Mouse (Mus musculus): ENCODE results near the gene Cilp2. TPM values are rescaled to one million over a fixed set of nuclear protein-coding genes. Genes with fewer than 3 reads are reported as not detected.
A peak's percentile ranks its signal among the peaks of the same experiment; 100 is the strongest.

Gene Cilp2
- polyA plus RNA-seq (2015; fragmentation: Nextera tagmentation; extraction: Ambion mirVana), result 4.9 and 5.0 TPM in 2 replicates

DNA sequence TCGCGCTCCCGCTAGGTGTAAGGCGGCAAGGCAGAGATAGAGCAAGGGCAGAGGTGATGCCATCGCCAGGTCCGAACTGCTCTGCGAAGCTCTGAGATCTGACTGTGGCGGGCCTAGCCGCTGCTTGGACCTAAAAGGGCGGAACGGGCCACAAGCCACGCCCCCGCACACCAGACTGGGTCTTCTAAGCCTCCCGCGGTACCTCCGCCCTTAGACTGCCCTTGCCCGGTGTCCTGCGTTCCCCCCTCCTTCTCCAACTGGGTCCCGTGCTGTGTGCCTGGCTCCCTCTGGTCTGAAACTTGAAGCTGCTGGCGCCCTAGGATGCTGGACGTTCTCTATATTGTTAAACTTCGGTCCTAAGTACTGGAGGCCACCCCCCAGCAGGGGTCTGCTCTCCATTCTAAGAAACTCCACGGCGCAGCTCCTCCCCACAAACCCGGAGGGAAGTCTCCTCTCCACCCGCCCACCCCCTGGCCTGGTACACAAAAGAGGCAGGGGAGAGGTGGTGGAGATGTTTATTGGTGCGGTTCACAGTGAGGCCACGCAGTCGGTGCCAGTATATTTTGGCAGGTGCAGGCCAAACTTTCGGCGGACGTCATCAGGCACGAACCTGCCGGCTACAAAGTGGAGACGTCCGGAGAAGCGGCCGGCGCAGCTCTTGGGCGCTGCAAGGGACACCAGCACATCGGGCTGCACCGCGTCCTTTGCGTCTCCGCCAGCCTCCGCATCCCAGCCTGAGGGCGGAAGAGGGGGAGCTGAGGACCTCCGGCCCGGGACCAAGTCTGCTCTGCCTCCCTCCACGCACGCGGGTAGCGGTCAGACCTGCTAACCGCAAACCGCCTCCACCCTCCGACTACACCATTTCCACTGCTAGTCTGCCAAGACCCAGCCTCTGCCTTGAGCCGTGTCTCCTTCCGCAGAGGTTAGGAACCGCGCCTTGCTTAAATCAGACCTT, at the start of gene Cilp2:
TSS of gene Cilp2 (minus strand) at position 399 of the 955 bp plus-strand sequence.
- Histone ChIP-seq H3K36me3 (ENCODE audit: control insufficient read depth, insufficient read depth) (no peaks in the 10 kb centered on the region), H3K27ac (ENCODE audit: low read length) (no peak within 1 kb of the TSS), H3K4me2 (ENCODE audit: low read length) (peak within 1 kb of the TSS; percentile 47), H3K4me3 (replicated peaks; ENCODE audit: low read length) (peak within 1 kb of the TSS; percentile 25), H3K4me1 (replicated peaks; ENCODE audit: control insufficient read depth, insufficient read depth, low read length) (peaks cover 42% of the 10 kb centered on the region), H3K27me3 (replicated peaks; ENCODE audit: control insufficient read depth, insufficient read depth, low read length) (peaks cover 72% of the 10 kb centered on the region), H3K9me3 (ENCODE audit: control insufficient read depth, low read length) (no peaks in the 10 kb centered on the region), H3K9ac (replicated peaks; ENCODE audit: low read depth, low read length) (no peak within 1 kb of the TSS; the same call in 1 of the 2 replicates)
- WGBS, result under 1% methylated on average over 59 of the region's 60 CpGs
- no peak for ATAC-seq

DNA sequence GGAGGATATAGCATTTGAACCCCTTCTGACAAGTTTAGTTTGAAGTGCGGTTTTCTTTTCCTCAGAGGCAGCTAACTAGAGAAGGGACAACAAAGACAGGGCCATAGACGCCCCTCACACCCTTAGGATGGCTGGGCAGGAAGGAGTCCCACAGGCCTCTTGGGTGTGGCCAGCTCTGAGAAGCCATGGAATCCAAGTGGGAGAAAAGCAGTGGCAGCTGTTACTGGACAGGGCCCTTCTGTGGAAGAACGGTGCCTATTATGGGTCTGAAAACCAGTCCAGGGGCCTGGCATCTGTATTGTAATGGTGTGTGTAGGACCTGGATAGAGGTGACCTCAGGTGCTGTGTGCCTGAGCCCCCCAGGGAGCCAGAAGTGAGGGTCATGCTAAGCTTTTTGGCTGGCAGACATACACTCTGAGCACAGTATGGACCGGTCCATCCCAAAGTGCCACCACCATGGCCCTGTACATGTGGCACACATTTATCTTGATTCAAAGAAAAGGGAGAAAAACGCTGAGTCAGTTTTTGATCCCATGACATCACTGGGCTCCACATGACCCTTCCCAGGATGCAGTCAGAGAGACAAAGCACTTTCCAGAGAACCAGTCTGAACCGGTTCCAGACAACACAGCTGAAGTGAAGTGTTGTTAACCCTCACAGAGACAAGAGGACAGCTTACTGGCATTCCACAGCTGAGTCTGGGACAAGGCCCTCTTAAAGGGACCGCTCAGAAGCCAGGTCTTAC, 48.7 kb upstream of the Cilp2 start:
- 54% methylated on average over 7 of the region's 7 CpGs for WGBS
- peak; percentile 38; the same call in 1 of the 2 replicates for ATAC-seq

GRCm38 (mm10) chr8:69935431-69935830, 47.9 kb upstream of the Cilp2 start:
- 89% methylated on average over 3 of the region's 3 CpGs for WGBS
- Histone ChIP-seq H3K9ac (replicated peaks; ENCODE audit: low read depth, low read length) (no peak overlapping the region), H3K36me3 (ENCODE audit: control insufficient read depth, insufficient read depth) (no peaks in the 10 kb centered on the region), H3K27ac (ENCODE audit: low read length) (no peak overlapping the region), H3K4me3 (replicated peaks; ENCODE audit: low read length) (no peak overlapping the region), H3K9me3 (ENCODE audit: control insufficient read depth, low read length) (no peaks in the 10 kb centered on the region), H3K4me1 (replicated peaks; ENCODE audit: control insufficient read depth, insufficient read depth, low read length) (no peaks in the 10 kb centered on the region), H3K27me3 (replicated peaks; ENCODE audit: control insufficient read depth, insufficient read depth, low read length) (no peaks in the 10 kb centered on the region), H3K4me2 (ENCODE audit: low read length) (no peak overlapping the region)
- no peak for ATAC-seq

More for the DNA sequence above, 48.7 kb upstream of the Cilp2 start:
- Histone ChIP-seq H3K4me2 (ENCODE audit: low read length) (no peak overlapping the region), H3K4me1 (replicated peaks; ENCODE audit: control insufficient read depth, insufficient read depth, low read length) (no peaks in the 10 kb centered on the region), H3K9me3 (ENCODE audit: control insufficient read depth, low read length) (no peaks in the 10 kb centered on the region), H3K27ac (ENCODE audit: low read length) (no peak overlapping the region; the same call in 1 of the 2 replicates), H3K27me3 (replicated peaks; ENCODE audit: control insufficient read depth, insufficient read depth, low read length) (no peaks in the 10 kb centered on the region), H3K36me3 (ENCODE audit: control insufficient read depth, insufficient read depth) (no peaks in the 10 kb centered on the region), H3K9ac (replicated peaks; ENCODE audit: low read depth, low read length) (no peak overlapping the region), H3K4me3 (replicated peaks; ENCODE audit: low read length) (no peak overlapping the region)

GRCm38 (mm10) chr8:69934582-69934981, 47.1 kb upstream of the Cilp2 start:
- H3K36me3 ChIP-seq (ENCODE audit: control insufficient read depth, insufficient read depth), result no peaks in the 10 kb centered on the region
- H3K4me1 ChIP-seq (replicated peaks; ENCODE audit: control insufficient read depth, insufficient read depth, low read length), result no peaks in the 10 kb centered on the region
- H3K27me3 ChIP-seq (replicated peaks; ENCODE audit: control insufficient read depth, insufficient read depth, low read length), result no peaks in the 10 kb centered on the region
- no peak overlapping the region for H3K4me2 ChIP-seq (ENCODE audit: low read length)
- H3K4me3 ChIP-seq (replicated peaks; ENCODE audit: low read length), result no peak overlapping the region
- WGBS, result 94% methylated on average over 5 of the region's 5 CpGs
- no peak overlapping the region for H3K27ac ChIP-seq (ENCODE audit: low read length)
- H3K9ac ChIP-seq (replicated peaks; ENCODE audit: low read depth, low read length), result no peak overlapping the region
- no peaks in the 10 kb centered on the region for H3K9me3 ChIP-seq (ENCODE audit: control insufficient read depth, low read length)
- ATAC-seq, result no peak

GRCm38 (mm10) chr8:69933811-69934210, 46.3 kb upstream of the Cilp2 start:
- Histone ChIP-seq H3K4me3 (replicated peaks; ENCODE audit: low read length) (no peak overlapping the region), H3K27ac (ENCODE audit: low read length) (no peak overlapping the region), H3K4me2 (ENCODE audit: low read length) (no peak overlapping the region), H3K36me3 (ENCODE audit: control insufficient read depth, insufficient read depth) (no peaks in the 10 kb centered on the region), H3K9ac (replicated peaks; ENCODE audit: low read depth, low read length) (no peak overlapping the region), H3K27me3 (replicated peaks; ENCODE audit: control insufficient read depth, insufficient read depth, low read length) (no peaks in the 10 kb centered on the region), H3K9me3 (ENCODE audit: control insufficient read depth, low read length) (no peaks in the 10 kb centered on the region), H3K4me1 (replicated peaks; ENCODE audit: control insufficient read depth, insufficient read depth, low read length) (no peaks in the 10 kb centered on the region)
- no peak for ATAC-seq
- WGBS, result 89% methylated on average over 2 of the region's 2 CpGs

DNA sequence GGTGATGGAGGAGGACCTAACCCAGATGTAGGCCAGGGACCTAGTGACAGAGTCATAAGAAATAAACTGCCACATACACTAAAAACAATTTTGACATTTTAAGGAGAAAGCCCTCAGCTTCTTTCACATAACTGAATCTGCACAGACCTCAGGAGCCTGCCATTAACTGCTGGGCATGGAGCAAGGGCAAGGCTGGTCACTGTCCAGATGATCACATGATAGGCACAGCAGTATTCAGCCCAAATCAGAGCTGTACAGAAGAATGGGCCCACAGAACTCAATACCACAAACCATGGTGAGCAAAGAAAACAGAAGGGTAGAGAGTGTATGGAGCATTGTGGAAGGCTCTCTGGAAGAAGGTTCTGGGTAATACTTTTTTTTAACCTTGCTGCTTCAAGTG, 39.4 kb upstream of the Cilp2 start:
- Histone ChIP-seq H3K4me1 (replicated peaks; ENCODE audit: control insufficient read depth, insufficient read depth, low read length) (no peaks in the 10 kb centered on the region), H3K36me3 (ENCODE audit: control insufficient read depth, insufficient read depth) (no peaks in the 10 kb centered on the region), H3K9me3 (ENCODE audit: control insufficient read depth, low read length) (no peaks in the 10 kb centered on the region), H3K4me2 (ENCODE audit: low read length) (no peak overlapping the region), H3K9ac (replicated peaks; ENCODE audit: low read depth, low read length) (no peak overlapping the region), H3K4me3 (replicated peaks; ENCODE audit: low read length) (no peak overlapping the region), H3K27ac (ENCODE audit: low read length) (no peak overlapping the region), H3K27me3 (replicated peaks; ENCODE audit: control insufficient read depth, insufficient read depth, low read length) (no peaks in the 10 kb centered on the region)
- ATAC-seq, result no peak

DNA sequence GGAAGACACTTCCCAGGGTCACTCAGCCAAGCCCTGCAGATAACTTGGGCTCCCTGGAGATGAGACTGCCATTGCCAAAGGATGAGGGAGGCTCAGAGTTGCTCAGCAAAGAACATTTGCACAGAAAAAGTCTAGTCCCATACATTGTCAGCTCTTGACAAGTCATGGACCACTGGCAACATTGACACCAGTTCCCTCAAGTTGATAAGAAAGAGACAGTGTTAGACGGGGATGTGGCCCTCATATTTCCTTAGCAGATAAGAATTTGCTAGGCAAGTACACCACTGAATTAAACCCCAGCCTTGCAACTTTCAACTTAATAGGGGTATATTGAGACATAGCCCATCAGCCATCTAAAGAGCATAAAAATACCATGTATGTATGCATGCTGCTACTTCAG, 36.5 kb upstream of the Cilp2 start:
- Histone ChIP-seq H3K36me3 (ENCODE audit: control insufficient read depth, insufficient read depth) (no peaks in the 10 kb centered on the region), H3K9me3 (ENCODE audit: control insufficient read depth, low read length) (no peaks in the 10 kb centered on the region), H3K27me3 (replicated peaks; ENCODE audit: control insufficient read depth, insufficient read depth, low read length) (no peaks in the 10 kb centered on the region), H3K27ac (ENCODE audit: low read length) (no peak overlapping the region), H3K4me2 (ENCODE audit: low read length) (no peak overlapping the region), H3K4me1 (replicated peaks; ENCODE audit: control insufficient read depth, insufficient read depth, low read length) (peaks cover 10% of the 10 kb centered on the region), H3K4me3 (replicated peaks; ENCODE audit: low read length) (no peak overlapping the region), H3K9ac (replicated peaks; ENCODE audit: low read depth, low read length) (no peak overlapping the region)
- no peak for ATAC-seq
- WGBS, result 84% methylated on average over 1 of the region's 1 CpGs

DNA sequence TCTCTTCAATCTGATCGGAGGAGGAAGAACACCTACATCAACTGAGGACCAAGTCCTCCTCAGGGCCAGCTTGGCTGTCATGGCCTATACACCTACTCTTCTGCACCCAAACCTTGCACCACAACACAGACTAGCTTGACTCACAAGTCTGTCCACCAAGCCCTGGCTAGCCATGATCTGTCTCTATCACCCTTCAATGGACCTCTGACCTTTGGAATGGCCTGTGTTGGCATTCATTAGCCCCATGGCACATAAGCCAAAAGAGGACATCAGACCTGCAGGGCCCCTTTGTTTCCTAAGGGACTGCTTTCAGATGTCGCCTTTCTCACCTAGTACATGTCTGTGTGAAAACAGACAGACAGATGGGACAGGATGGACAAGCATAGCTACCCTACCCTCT, 33.7 kb upstream of the Cilp2 start:
- Histone ChIP-seq H3K27ac (ENCODE audit: low read length) (no peak overlapping the region), H3K4me1 (replicated peaks; ENCODE audit: control insufficient read depth, insufficient read depth, low read length) (peaks cover 10% of the 10 kb centered on the region), H3K27me3 (replicated peaks; ENCODE audit: control insufficient read depth, insufficient read depth, low read length) (no peaks in the 10 kb centered on the region), H3K4me2 (ENCODE audit: low read length) (no peak overlapping the region), H3K4me3 (replicated peaks; ENCODE audit: low read length) (no peak overlapping the region), H3K9me3 (ENCODE audit: control insufficient read depth, low read length) (no peaks in the 10 kb centered on the region), H3K9ac (replicated peaks; ENCODE audit: low read depth, low read length) (no peak overlapping the region), H3K36me3 (ENCODE audit: control insufficient read depth, insufficient read depth) (0 out of 2 replicates have a peak, but pooled peaks cover 3% of the 10 kb centered on the region)
- no peak for ATAC-seq
- WGBS, result 85% methylated on average over 2 of the region's 2 CpGs

All from forebrain, embryonic 16.5 days (tissue).